In genomic region chr16:5049182-5049773, GRCm38 (mm10) we compare ENCODE assay signal across 7 mouse cellular contexts. TPM values are rescaled to one million over a fixed set of nuclear protein-coding genes. Genes with fewer than 3 reads are reported as not detected.
DNase-seq lines count a peak whose midpoint lies in the region; ATAC-seq and TF ChIP-seq lines count a peak whose summit lies in the region.

No protein-coding gene starts in this region.

- TF ChIP-seq POLR2A in spleen, adult 2 months (IDR thresholded peaks at IDR 0.05; ENCODE audit: low read depth, low read length) = no peak

- under 1% methylated on average over 38 of the region's 38 CpGs for WGBS in spleen, adult 2 months
- WGBS in embryonic facial prominence, embryonic 13.5 days = under 1% methylated on average over 38 of the region's 38 CpGs
- WGBS in intestine, postnatal 0 days = 0% methylated on average over 38 of the region's 38 CpGs
- WGBS in midbrain, embryonic 15.5 days = under 1% methylated on average over 38 of the region's 38 CpGs

- peak; percentile 10; the same call in 1 of the 2 replicates for ATAC-seq in embryonic facial prominence, embryonic 13.5 days (ENCODE audit: insufficient number of reproducible peaks, insufficient read depth, low FRiP score, low TSS enrichment, low read depth)
- ATAC-seq in intestine, postnatal 0 days = peak; percentile 43
- ATAC-seq in midbrain, embryonic 15.5 days (replicated peaks) = peak; percentile 79

- H3K36me3 ChIP-seq in spleen, adult 2 months (ENCODE audit: control insufficient read depth, insufficient read depth, low read length) = peaks cover 15% of the 10 kb centered on the region
- H3K36me3 ChIP-seq in embryonic facial prominence, embryonic 13.5 days = peaks cover 43% of the 10 kb centered on the region
- H3K36me3 ChIP-seq in intestine, postnatal 0 days (ENCODE audit: control insufficient read depth, insufficient read depth) = peaks cover 31% of the 10 kb centered on the region
- H3K36me3 ChIP-seq in midbrain, embryonic 15.5 days (replicated peaks) = peaks cover 27% of the 10 kb centered on the region

- peaks cover 5% of the 10 kb centered on the region; the same call in 1 of the 2 replicates for H3K4me1 ChIP-seq in spleen, adult 2 months (ENCODE audit: control insufficient read depth, insufficient read depth, insufficient read length)
- peaks cover 26% of the 10 kb centered on the region for H3K4me1 ChIP-seq in embryonic facial prominence, embryonic 13.5 days
- H3K4me1 ChIP-seq in intestine, postnatal 0 days (replicated peaks; ENCODE audit: control insufficient read depth, insufficient read depth, low read length) = no peaks in the 10 kb centered on the region; the same call in 1 of the 2 replicates
- H3K4me1 ChIP-seq in midbrain, embryonic 15.5 days = peaks cover 41% of the 10 kb centered on the region

- no peaks in the 10 kb centered on the region for H3K27me3 ChIP-seq in spleen, adult 2 months (ENCODE audit: control insufficient read depth, insufficient read depth, low read length)
- no peaks in the 10 kb centered on the region for H3K27me3 ChIP-seq in embryonic facial prominence, embryonic 13.5 days
- H3K27me3 ChIP-seq in intestine, postnatal 0 days (replicated peaks; ENCODE audit: control insufficient read depth, insufficient read depth, low read length) = no peaks in the 10 kb centered on the region
- H3K27me3 ChIP-seq in midbrain, embryonic 15.5 days (replicated peaks) = no peaks in the 10 kb centered on the region

- peak overlapping the region; percentile 90 for H3K27ac ChIP-seq in spleen, adult 2 months (ENCODE audit: insufficient read depth, low read length)
- H3K27ac ChIP-seq in embryonic facial prominence, embryonic 13.5 days = peak overlapping the region; percentile 96
- peak overlapping the region; percentile 98 for H3K27ac ChIP-seq in intestine, postnatal 0 days (ENCODE audit: low read depth, low read length)
- peak overlapping the region; percentile 88 for H3K27ac ChIP-seq in midbrain, embryonic 15.5 days

- DNase-seq in spleen, adult 2 months (ENCODE audit: low read depth in 1 of 2, low spot score in 2 of 2) = no peak
- no peak for DNase-seq in spleen, postnatal 14 days (ENCODE audit: low spot score in 2 of 2)
- DNase-seq in layer of hippocampus, adult 18-20 months (ENCODE audit: low spot score in 2 of 2) = no peak
- no peak for DNase-seq in urinary bladder, postnatal 25 days (ENCODE audit: low spot score)

- H3K9me3 ChIP-seq in embryonic facial prominence, embryonic 13.5 days = no peaks in the 10 kb centered on the region
- H3K9me3 ChIP-seq in intestine, postnatal 0 days (ENCODE audit: control insufficient read depth) = no peaks in the 10 kb centered on the region
- H3K9me3 ChIP-seq in midbrain, embryonic 15.5 days = no peaks in the 10 kb centered on the region

- peak overlapping the region; percentile 87 for H3K4me2 ChIP-seq in embryonic facial prominence, embryonic 13.5 days
- H3K4me2 ChIP-seq in intestine, postnatal 0 days (replicated peaks; ENCODE audit: low read depth) = peak overlapping the region; percentile 87
- H3K4me2 ChIP-seq in midbrain, embryonic 15.5 days = peak overlapping the region; percentile 83

- H3K4me3 ChIP-seq in spleen, adult 2 months (ENCODE audit: extremely low read depth, insufficient read depth, insufficient read length) = peak overlapping the region; percentile 83
- H3K4me3 ChIP-seq in embryonic facial prominence, embryonic 13.5 days = peak overlapping the region; percentile 95
- peak overlapping the region; percentile 98 for H3K4me3 ChIP-seq in intestine, postnatal 0 days (ENCODE audit: low read depth, low read length)
- H3K4me3 ChIP-seq in midbrain, embryonic 15.5 days = peak overlapping the region; percentile 94

- no peak for TF ChIP-seq CTCF in spleen, adult 2 months (IDR thresholded peaks at IDR 0.05; ENCODE audit: extremely low read depth, insufficient read depth, insufficient read length, insufficient replicate concordance)
- TF ChIP-seq CTCF in intestine, postnatal 0 days (IDR thresholded peaks at IDR 0.05; ENCODE audit: low read depth) = no peak

- H3K9ac ChIP-seq in embryonic facial prominence, embryonic 13.5 days = peak overlapping the region; percentile 96
- H3K9ac ChIP-seq in intestine, postnatal 0 days (ENCODE audit: low read depth, low read length) = peak overlapping the region; percentile 97
- peak overlapping the region; percentile 86 for H3K9ac ChIP-seq in midbrain, embryonic 15.5 days

RNA-seq across cellular contexts. Expression of gene Glyr1, which starts 0.4 kb away (rescaled TPM):
- polyA plus RNA-seq in spleen, adult 2 months (2012; rRNA removed) = 43.9 and 45.5 TPM in 2 replicates
- polyA plus RNA-seq in embryonic facial prominence, embryonic 13.5 days (2015; fragmentation: Nextera tagmentation; extraction: Ambion mirVana) = 139 and 143 TPM in 2 replicates
- 65.3 and 69.7 TPM in 2 replicates for polyA plus RNA-seq in intestine, postnatal 0 days (2015; fragmentation: Nextera tagmentation; extraction: Ambion mirVana)
- polyA plus RNA-seq in midbrain, embryonic 15.5 days (2015; fragmentation: Nextera tagmentation; extraction: Ambion mirVana) = 201 and 207 TPM in 2 replicates
- total RNA-seq in layer of hippocampus, adult 18-20 months (2021) = 100 to 1,000 TPM; 139 to 143 TPM

RNA-seq across cellular contexts. Expression of gene Ubn1, which starts 0.6 kb away (rescaled TPM):
- 31.2 and 40.3 TPM in 2 replicates for polyA plus RNA-seq in spleen, adult 2 months (2012; rRNA removed)
- 20.9 and 22.9 TPM in 2 replicates for polyA plus RNA-seq in embryonic facial prominence, embryonic 13.5 days (2015; fragmentation: Nextera tagmentation; extraction: Ambion mirVana)
- 14.7 and 16.7 TPM in 2 replicates for polyA plus RNA-seq in intestine, postnatal 0 days (2015; fragmentation: Nextera tagmentation; extraction: Ambion mirVana)
- 15.1 and 16.0 TPM in 2 replicates for polyA plus RNA-seq in midbrain, embryonic 15.5 days (2015; fragmentation: Nextera tagmentation; extraction: Ambion mirVana)
- 10 to 100 TPM; 43.3 to 43.7 TPM for total RNA-seq in layer of hippocampus, adult 18-20 months (2021)

RNA-seq across cellular contexts. Expression of gene Rogdi, which starts 35.9 kb away (rescaled TPM):
- 229 and 300 TPM in 2 replicates for polyA plus RNA-seq in spleen, adult 2 months (2012; rRNA removed)
- 59.2 and 65.8 TPM in 2 replicates for polyA plus RNA-seq in embryonic facial prominence, embryonic 13.5 days (2015; fragmentation: Nextera tagmentation; extraction: Ambion mirVana)
- 21.8 and 25.3 TPM in 2 replicates for polyA plus RNA-seq in intestine, postnatal 0 days (2015; fragmentation: Nextera tagmentation; extraction: Ambion mirVana)
- polyA plus RNA-seq in midbrain, embryonic 15.5 days (2015; fragmentation: Nextera tagmentation; extraction: Ambion mirVana) = 157 TPM in 2 replicates
- total RNA-seq in layer of hippocampus, adult 18-20 months (2021) = 100 to 1,000 TPM; 348 to 357 TPM

RNA-seq across cellular contexts. Expression of gene Smim22, which starts 42.2 kb away (rescaled TPM):
- polyA plus RNA-seq in spleen, adult 2 months (2012; rRNA removed) = 1.4 and 1.8 TPM in 2 replicates
- polyA plus RNA-seq in embryonic facial prominence, embryonic 13.5 days (2015; fragmentation: Nextera tagmentation; extraction: Ambion mirVana) = 5.4 and 10.0 TPM in 2 replicates
- polyA plus RNA-seq in intestine, postnatal 0 days (2015; fragmentation: Nextera tagmentation; extraction: Ambion mirVana) = 329 and 375 TPM in 2 replicates
- polyA plus RNA-seq in midbrain, embryonic 15.5 days (2015; fragmentation: Nextera tagmentation; extraction: Ambion mirVana) = 1.6 and 2.0 TPM in 2 replicates
- not detected for total RNA-seq in layer of hippocampus, adult 18-20 months (2021)

RNA-seq across cellular contexts. Expression of gene Sept12, which starts 51.6 kb away (rescaled TPM):
- polyA plus RNA-seq in spleen, adult 2 months (2012; rRNA removed) = not detected in 2 replicates
- not detected in 2 replicates for polyA plus RNA-seq in embryonic facial prominence, embryonic 13.5 days (2015; fragmentation: Nextera tagmentation; extraction: Ambion mirVana)
- polyA plus RNA-seq in intestine, postnatal 0 days (2015; fragmentation: Nextera tagmentation; extraction: Ambion mirVana) = not detected in 2 replicates
- not detected in 2 replicates for polyA plus RNA-seq in midbrain, embryonic 15.5 days (2015; fragmentation: Nextera tagmentation; extraction: Ambion mirVana)
- total RNA-seq in layer of hippocampus, adult 18-20 months (2021) = not detected

Comparison
In these comparisons a context has a peak if more than half of its experiments do, and no peak if none do; other contexts are left out.
1. ATAC-seq: peak in every context shown above with its lines; median percentile 79 in midbrain, embryonic 15.5 days; 43 in intestine, postnatal 0 days; 10 in embryonic facial prominence, embryonic 13.5 days.